9 mouse cellular contexts compared by ENCODE assay signal in the genomic region with DNA sequence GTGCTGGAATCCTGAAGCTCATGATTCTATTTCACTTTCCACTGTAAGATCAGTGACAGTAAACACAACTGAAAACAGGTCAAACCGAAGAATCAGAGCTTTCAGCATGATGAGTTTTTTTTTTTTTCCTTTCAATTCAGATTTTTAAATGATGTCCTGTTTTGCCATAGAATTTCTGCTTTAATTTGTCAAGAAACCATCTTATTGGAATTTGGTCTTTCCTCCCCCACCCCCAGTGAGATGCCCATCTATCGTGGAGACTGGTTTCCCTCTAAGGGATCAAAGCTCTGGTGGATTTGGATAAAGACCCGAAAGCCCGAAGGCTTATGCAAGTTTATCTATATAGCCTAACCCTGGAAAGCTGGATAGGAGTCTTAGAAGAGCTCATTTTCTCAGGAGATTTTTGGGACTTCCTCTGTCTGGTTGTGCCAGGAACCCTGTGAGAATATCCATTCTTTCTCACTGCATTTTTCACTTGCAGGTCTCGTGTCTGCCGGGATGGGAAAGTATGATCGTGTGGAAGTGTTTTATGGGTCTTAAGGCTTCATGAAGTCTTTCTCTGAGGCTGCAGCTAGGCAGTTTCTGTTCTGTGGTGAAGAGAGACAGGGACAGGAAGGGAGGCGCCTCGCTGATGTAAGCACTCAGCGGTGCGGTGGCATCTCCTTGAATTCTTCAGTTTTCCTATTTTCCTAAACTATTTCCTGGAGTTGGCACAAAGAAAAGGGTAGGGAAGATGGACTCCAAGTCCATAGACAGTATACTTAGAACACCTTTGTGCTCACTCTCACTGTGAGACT.
DNase-seq lines count a peak whose midpoint lies in the region; TF ChIP-seq lines count a peak whose summit lies in the region.
"Had no signal": no experiment of that assay in that cellular context is flagged by ENCODE, and none has a peak within 500 bp of the region (broad histone marks: within the 10 kb centered on the region; RNA-seq: fewer than 3 reads in every experiment).

No protein-coding gene starts in this region.

- no peaks in the 10 kb centered on the region for H3K79me2 ChIP-seq in liver, adult 2 months (ENCODE audit: control insufficient read depth, insufficient read depth, low read length)

- H3K36me3 ChIP-seq in liver, adult 2 months (ENCODE audit: control insufficient read depth, insufficient read depth, low read length) = no peaks in the 10 kb centered on the region

- H3K4me3 ChIP-seq in liver, adult 2 months (ENCODE audit: insufficient read depth, low read depth, low read length) = no peak overlapping the region

- intact Hi-C loops in left cerebral cortex, postnatal 14 days (cut with DNase I) = no loop called here

- no peak for DNase-seq in liver, adult 2 months (ENCODE audit: extremely low read depth, low read depth, low spot score)
- DNase-seq in liver = no peak
- peak; percentile 19 for DNase-seq in embryo, embryonic 11 days
- peak; percentile 16 to 22 for DNase-seq in heart, adult 9 months (ENCODE audit: low spot score in 2 of 2)
- DNase-seq in kidney, postnatal 36 days = peak; percentile 18 to 35
- DNase-seq in layer of hippocampus, adult 18-20 months (ENCODE audit: low spot score in 2 of 2) = no peak
- DNase-seq in left cerebral cortex, postnatal 14 days (ENCODE audit: low spot score in 2 of 2) = no peak
- DNase-seq: adrenal gland, postnatal 36 days; thymus, postnatal 25 days had no signal

- no peaks in the 10 kb centered on the region for H3K27me3 ChIP-seq in liver, adult 2 months (ENCODE audit: control insufficient read depth, insufficient read depth, low read length)

- 66% methylated on average over 11 of the region's 11 CpGs for WGBS in liver, adult 2 months

- TF ChIP-seq POLR2A in liver, adult 2 months (IDR thresholded peaks at IDR 0.05; ENCODE audit: extremely low read depth, insufficient read depth, low read length) = no peak

- peak overlapping the region; percentile 96 for H3K27ac ChIP-seq in liver, adult 2 months (replicated peaks; ENCODE audit: insufficient read depth, low read depth, low read length)

- no peak for TF ChIP-seq CTCF in liver, adult 2 months (IDR thresholded peaks at IDR 0.05; ENCODE audit: low read depth, low read length)

- peaks cover 4% of the 10 kb centered on the region; the same call in 1 of the 2 replicates for H3K4me1 ChIP-seq in liver, adult 2 months (ENCODE audit: control insufficient read depth, insufficient read depth, low read length)

- H3K9ac ChIP-seq in liver, adult 2 months (ENCODE audit: low read depth, low read length) = peak overlapping the region; percentile 29

Comparison
In these comparisons a context has a peak if more than half of its experiments do, and no peak if none do; other contexts are left out.
1. DNase-seq: peak in embryo, embryonic 11 days (single experiment), heart, adult 9 months (2 of 2) and kidney, postnatal 36 days (2 of 2); none in liver, adult 2 months (single experiment), liver (single experiment), layer of hippocampus, adult 18-20 months (0 of 2) and left cerebral cortex, postnatal 14 days (0 of 2).